21 mouse cellular contexts compared by ENCODE assay signal in genomic region chr6:32398261-32398660, GRCm38 (mm10).
DNase-seq lines count a peak whose midpoint lies in the region; ATAC-seq lines count a peak whose summit lies in the region.
"Had no signal": no experiment of that assay in that cellular context is flagged by ENCODE, and none has a peak within 500 bp of the region (broad histone marks: within the 10 kb centered on the region; RNA-seq: fewer than 3 reads in every experiment).

No protein-coding gene starts in this region.

- peaks cover 12% of the 10 kb centered on the region for H3K4me1 ChIP-seq in kidney, embryonic 15.5 days
- no peaks in the 10 kb centered on the region for H3K4me1 ChIP-seq in midbrain, embryonic 11.5 days (ENCODE audit: control insufficient read depth, insufficient read depth, low read length)
- H3K4me1 ChIP-seq in midbrain, embryonic 16.5 days (ENCODE audit: control insufficient read depth, insufficient read depth, low read length): peaks cover 5% of the 10 kb centered on the region

- H3K4me3 ChIP-seq in kidney, embryonic 15.5 days (replicated peaks): no peak overlapping the region
- no peak overlapping the region for H3K4me3 ChIP-seq in midbrain, embryonic 11.5 days (ENCODE audit: low read depth, low read length)
- H3K4me3 ChIP-seq in midbrain, embryonic 16.5 days (ENCODE audit: low read depth, low read length): no peak overlapping the region
- H3K4me3 ChIP-seq: embryonic facial prominence, embryonic 12.5 days; gastrocnemius, adult 2 months; hindbrain, embryonic 10.5 days; midbrain, embryonic 13.5 days; myocyte; neural tube, embryonic 15.5 days had no signal

- H3K4me2 ChIP-seq in kidney, embryonic 15.5 days: no peak overlapping the region
- H3K4me2 ChIP-seq in midbrain, embryonic 11.5 days: no peak overlapping the region
- H3K4me2 ChIP-seq in midbrain, embryonic 16.5 days (ENCODE audit: low read length): no peak overlapping the region
- H3K4me2 ChIP-seq: embryonic facial prominence, embryonic 12.5 days; midbrain, embryonic 13.5 days; neural tube, embryonic 15.5 days had no signal

- 92% methylated on average over 3 of the region's 3 CpGs for WGBS in kidney, embryonic 15.5 days
- 86% methylated on average over 3 of the region's 3 CpGs for WGBS in midbrain, embryonic 11.5 days
- WGBS in midbrain, embryonic 16.5 days: 74% methylated on average over 3 of the region's 3 CpGs

- H3K36me3 ChIP-seq in kidney, embryonic 15.5 days: no peaks in the 10 kb centered on the region
- H3K36me3 ChIP-seq in midbrain, embryonic 11.5 days (ENCODE audit: control insufficient read depth, insufficient read depth, low read length): no peaks in the 10 kb centered on the region
- no peaks in the 10 kb centered on the region for H3K36me3 ChIP-seq in midbrain, embryonic 16.5 days (ENCODE audit: control insufficient read depth, insufficient read depth, low read length)
- H3K36me3 ChIP-seq: embryonic facial prominence, embryonic 12.5 days; hindbrain, embryonic 10.5 days; midbrain, embryonic 13.5 days; neural tube, embryonic 15.5 days had no signal

- peak; percentile 37 for DNase-seq in cerebellum, adult 11 months
- DNase-seq in kidney, adult 11 months: peak; percentile 23
- DNase-seq in midbrain, embryonic 11.5 days (ENCODE audit: low spot score, missing footprints): peak; percentile 54
- DNase-seq in kidney, postnatal 36 days: peak; percentile 51 to 79
- no peak for DNase-seq in urinary bladder, postnatal 4 days (ENCODE audit: low spot score in 2 of 2)
- DNase-seq: gastrocnemius, adult 2 months; liver; lung, adult 2 months; right cerebral cortex, postnatal 25 days; thymus, postnatal 14 days had no signal

- ATAC-seq in cerebellum, adult (ENCODE audit: insufficient number of reproducible peaks, low FRiP score, low TSS enrichment): no peak
- no peak for ATAC-seq in kidney, embryonic 15.5 days (replicated peaks; ENCODE audit: low FRiP score)
- ATAC-seq in midbrain, embryonic 11.5 days (ENCODE audit: low FRiP score): no peak
- ATAC-seq in midbrain, embryonic 16.5 days: no peak
- ATAC-seq: midbrain, embryonic 13.5 days had no signal

- no peak overlapping the region for H3K27ac ChIP-seq in kidney, embryonic 15.5 days
- no peak overlapping the region for H3K27ac ChIP-seq in midbrain, embryonic 11.5 days (ENCODE audit: low read depth, low read length)
- H3K27ac ChIP-seq in midbrain, embryonic 16.5 days (ENCODE audit: low read length): no peak overlapping the region
- H3K27ac ChIP-seq: embryonic facial prominence, embryonic 12.5 days; hindbrain, embryonic 10.5 days; kidney, postnatal 0 days; macrophage; stomach, postnatal 0 days had no signal

- no peaks in the 10 kb centered on the region for H3K27me3 ChIP-seq in kidney, embryonic 15.5 days
- H3K27me3 ChIP-seq in midbrain, embryonic 11.5 days (ENCODE audit: control insufficient read depth, insufficient read depth, low read length): no peaks in the 10 kb centered on the region
- H3K27me3 ChIP-seq in midbrain, embryonic 16.5 days (ENCODE audit: control insufficient read depth, insufficient read depth, low read depth, low read length): no peaks in the 10 kb centered on the region
- H3K27me3 ChIP-seq: embryonic facial prominence, embryonic 12.5 days; midbrain, embryonic 13.5 days; neural tube, embryonic 15.5 days had no signal

- no peaks in the 10 kb centered on the region for H3K9me3 ChIP-seq in kidney, embryonic 15.5 days (replicated peaks)
- no peaks in the 10 kb centered on the region for H3K9me3 ChIP-seq in midbrain, embryonic 11.5 days (ENCODE audit: control insufficient read depth, low read length)
- no peaks in the 10 kb centered on the region for H3K9me3 ChIP-seq in midbrain, embryonic 16.5 days (replicated peaks; ENCODE audit: control insufficient read depth, low read length, poor library complexity, severe bottlenecking)
- H3K9me3 ChIP-seq: embryonic facial prominence, embryonic 12.5 days; hindbrain, embryonic 10.5 days; midbrain, embryonic 13.5 days; neural tube, embryonic 15.5 days had no signal

- no peak overlapping the region for H3K9ac ChIP-seq in kidney, embryonic 15.5 days
- no peak overlapping the region for H3K9ac ChIP-seq in midbrain, embryonic 11.5 days (ENCODE audit: low read length)
- H3K9ac ChIP-seq in midbrain, embryonic 16.5 days (ENCODE audit: low read depth, low read length): no peak overlapping the region
- H3K9ac ChIP-seq: embryonic facial prominence, embryonic 12.5 days; midbrain, embryonic 13.5 days; neural tube, embryonic 15.5 days had no signal

Comparison
In these comparisons a context has a peak if more than half of its experiments do, and no peak if none do; other contexts are left out.
1. DNase-seq: peak in cerebellum, adult 11 months (single experiment), kidney, adult 11 months (single experiment), midbrain, embryonic 11.5 days (single experiment) and kidney, postnatal 36 days (2 of 2); none in urinary bladder, postnatal 4 days (0 of 2).